Mouse (Mus musculus): ENCODE measurements at regions not wholly inside any gene's neighbourhood (a gene's known extent, or its start where the extent isn't known, plus 50 kb on each side); places are given as distances from the start of the nearest gene placed in this dataset.

DNA sequence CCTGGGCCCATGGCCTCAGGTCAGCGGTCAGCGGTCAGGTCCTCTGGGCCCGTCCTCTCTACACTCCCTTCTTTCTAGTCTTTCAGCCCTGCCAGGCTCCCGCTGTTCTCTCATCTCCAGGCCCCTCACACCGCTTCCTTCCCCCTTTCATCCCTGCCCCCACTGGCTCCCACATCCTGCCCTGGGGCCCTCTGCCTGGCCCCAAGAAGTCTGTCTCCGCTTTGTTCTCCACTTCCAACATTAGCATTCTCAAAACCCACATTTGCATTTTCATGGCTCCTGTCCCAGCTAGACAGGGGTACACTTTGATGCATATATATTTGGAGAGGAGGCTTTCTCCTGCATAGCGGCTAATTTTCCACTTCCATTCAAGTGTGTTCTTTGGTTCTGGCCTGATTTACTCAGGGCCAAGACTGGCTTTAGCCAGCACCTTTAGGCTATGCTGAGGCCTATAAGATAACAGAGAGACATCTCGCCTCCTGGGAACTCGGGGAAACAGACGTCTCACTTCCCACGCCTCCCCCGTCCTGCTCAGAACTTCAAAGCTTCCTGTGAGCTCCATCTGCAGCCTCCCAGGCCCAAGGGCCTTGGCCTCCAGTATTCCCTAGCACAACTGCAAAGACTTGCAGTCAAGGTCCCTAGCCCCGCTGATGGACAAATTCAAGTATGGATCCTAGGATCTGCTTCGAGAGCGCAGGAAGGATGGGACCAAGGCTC, 109.8 kb upstream of the Parp11 start:
- TF ChIP-seq EP300 (IDR thresholded peaks at IDR 0.05; ENCODE audit: low read depth) (no peak), CTCF (IDR thresholded peaks at IDR 0.05; ENCODE audit: low read depth) (no peak)

All from liver, postnatal 0 days (tissue).